Mouse (Mus musculus) olfactory bulb, adult 2 months (tissue): ENCODE measurements at regions not wholly inside any gene's neighbourhood (a gene's known extent, or its start where the extent isn't known, plus 50 kb on each side); places are given as distances from the start of the nearest gene placed in this dataset.

Experiments used
- CTCF ChIP-seq: fragments of 200-500 bp; IDR thresholded peaks from 2 replicates; pipeline ENCODE4 v1.5.1; 2012; ENCODE audit warnings: low read depth, mild to moderate bottlenecking, low read length, moderate library complexity; ENCODE audit not compliant: insufficient read depth
- POLR2A ChIP-seq: fragments of 200-500 bp; IDR thresholded peaks from 2 replicates; pipeline ENCODE4 v1.6.1; 2012; ENCODE audit warnings: mild to moderate bottlenecking, low read depth, low read length, moderate library complexity; ENCODE audit not compliant: insufficient read depth

DNA sequence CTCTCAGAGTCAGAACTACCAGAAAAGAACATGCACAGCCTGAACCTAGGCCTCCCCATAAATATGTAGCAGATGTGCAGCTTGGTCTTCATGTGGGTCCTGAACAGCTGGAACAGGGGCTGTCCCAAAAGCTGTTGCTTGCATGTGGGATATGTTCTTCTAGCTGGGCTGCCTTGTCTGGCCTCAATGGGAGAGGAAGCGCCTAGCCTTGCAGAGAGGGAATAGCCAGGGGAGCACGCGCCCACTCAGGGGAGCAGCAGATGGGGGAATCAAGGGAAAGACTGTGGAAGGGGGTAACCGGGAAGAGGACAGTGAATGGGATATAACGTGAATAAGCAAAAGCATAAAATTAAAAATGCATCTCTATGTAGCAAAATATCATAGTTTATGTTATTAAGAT, 154.9 kb upstream of the Slc30a5 start:
- no peak for TF ChIP-seq POLR2A
- no peak for TF ChIP-seq CTCF
